Mouse (Mus musculus) intestine, postnatal 0 days (tissue): ENCODE measurements around the gene Tbpl1. TPM values are rescaled to one million over a fixed set of nuclear protein-coding genes. Genes with fewer than 3 reads are reported as not detected.

Source experiments
- ATAC-seq: fragments of 200-750 bp; cut with Nextera tagmentation; 2 replicates; pipeline ENCODE4 v1.8.0; 2017; ENCODE audit warnings: mild to moderate bottlenecking, moderate TSS enrichment, moderate library complexity
- H3K27ac ChIP-seq: fragments of 300-500 bp; sonication (generic); 2 replicates; pipeline ENCODE4 v1.5.1; 2014; ENCODE audit warnings: mild to moderate bottlenecking, low read depth, low read length, moderate library complexity
- H3K27me3 ChIP-seq: fragments of 300-500 bp; sonication (generic); replicated peaks from 2 replicates; pipeline ENCODE4 v1.6.1; 2014; ENCODE audit warnings: low read length, mixed read lengths; ENCODE audit not compliant: control insufficient read depth, insufficient read depth
- H3K36me3 ChIP-seq: fragments of 300-500 bp; sonication (generic); 2 replicates; pipeline ENCODE4 v1.6.1; 2014; ENCODE audit warnings: mild to moderate bottlenecking, moderate library complexity; ENCODE audit not compliant: control insufficient read depth, insufficient read depth
- H3K4me1 ChIP-seq: fragments of 300-500 bp; sonication (generic); replicated peaks from 2 replicates; pipeline ENCODE4 v1.6.1; 2014; ENCODE audit warnings: antibody characterized with exemption, low read length, mixed read lengths; ENCODE audit not compliant: control insufficient read depth, insufficient read depth
- H3K4me2 ChIP-seq: fragments of 300-500 bp; sonication (generic); replicated peaks from 2 replicates; pipeline ENCODE4 v1.6.1; 2014; ENCODE audit warnings: low read depth, mild to moderate bottlenecking, moderate library complexity
- H3K4me3 ChIP-seq: fragments of 300-500 bp; sonication (generic); 2 replicates; pipeline ENCODE4 v1.5.1; 2014; ENCODE audit warnings: low read depth, low read length
- H3K9ac ChIP-seq: fragments of 300-500 bp; sonication (generic); 2 replicates; pipeline ENCODE4 v1.6.1; 2014; ENCODE audit warnings: mild to moderate bottlenecking, low read depth, low read length
- H3K9me3 ChIP-seq: fragments of 300-500 bp; sonication (generic); 2 replicates; pipeline ENCODE4 v1.6.1; 2016; ENCODE audit warnings: mixed run types; ENCODE audit not compliant: control insufficient read depth
- CTCF ChIP-seq: sonication (generic); IDR thresholded peaks from 2 replicates; pipeline ENCODE4 v1.5.1; 2016; ENCODE audit warnings: low read depth, mild to moderate bottlenecking, control low read depth, antibody characterized with exemption, moderate library complexity
- WGBS: fragments of 180-500 bp; shearing (Covaris S2); extraction: QIAGEN DNeasy Blood & Tissue Kit; methylation state at CpG from one replicate; pipeline ENCODE4 v1.1.7; 2014; 5-methylcytosine and 5-hydroxymethylcytosine counted together
- polyA plus RNA-seq: library from polyadenylated mRNA; unstranded; fragments of >200 nt; fragmentation: Nextera tagmentation; extraction: Ambion mirVana; gene quantifications from 2 replicates; pipeline ENCODE4 v1.2.1, GENCODE M21; 2015

The Tbpl1 gene
- 36.2 and 37.0 TPM in 2 replicates for polyA plus RNA-seq

DNA sequence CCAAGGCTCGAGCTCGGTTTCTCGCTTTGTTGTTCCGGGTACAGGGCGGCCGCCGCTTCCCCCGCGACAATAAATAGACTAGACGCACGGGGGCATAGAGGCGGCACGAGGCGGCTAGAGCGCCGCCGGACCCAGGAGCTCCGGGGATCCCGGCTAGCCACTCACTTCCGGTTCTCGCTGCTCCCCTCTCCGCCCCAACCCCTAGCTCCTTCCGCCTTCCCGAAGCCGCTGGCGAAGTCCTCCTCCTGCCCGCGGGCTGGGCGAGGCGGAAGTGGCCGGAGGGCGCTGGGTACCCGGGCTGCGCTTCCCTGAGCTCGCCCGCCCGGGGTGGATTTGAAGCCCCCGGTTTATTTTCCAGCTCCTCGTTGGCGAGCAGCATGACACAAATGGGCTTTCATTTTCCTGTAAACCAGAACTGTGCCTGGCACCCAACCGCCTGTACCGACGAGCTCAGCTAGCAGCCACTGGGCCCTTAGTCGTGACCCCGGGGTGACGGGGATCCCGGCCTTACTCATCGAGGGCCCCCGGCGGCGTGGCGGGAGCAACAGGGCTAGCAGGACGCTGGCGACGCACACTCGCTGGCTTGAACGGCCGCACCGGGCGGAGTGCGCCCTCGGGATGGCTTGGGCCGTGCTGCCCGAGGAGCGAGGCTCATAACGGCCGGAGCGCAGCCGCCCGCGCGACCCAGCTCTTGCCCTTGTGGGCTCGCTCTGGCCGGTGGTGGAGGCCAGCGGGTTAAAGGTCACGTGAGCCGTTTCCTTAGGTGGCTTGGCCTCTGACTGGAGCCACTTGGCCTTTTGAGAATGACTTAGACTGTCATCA, at the start of gene Tbpl1:
TSS of gene Tbpl1 (minus strand) at position 667 of the 822 bp plus-strand sequence.
- H3K4me2 ChIP-seq: peak within 1 kb of the TSS; percentile 77
- H3K9me3 ChIP-seq: no peaks in the 10 kb centered on the region
- H3K9ac ChIP-seq: peak within 1 kb of the TSS; percentile 80
- peak; percentile 99 for ATAC-seq
- H3K27me3 ChIP-seq: no peaks in the 10 kb centered on the region
- WGBS: under 1% methylated on average over 75 of the region's 77 CpGs
- peak within 1 kb of the TSS; percentile 99 for H3K4me3 ChIP-seq
- TF ChIP-seq CTCF: peak; percentile 49
- H3K4me1 ChIP-seq: peaks cover 5% of the 10 kb centered on the region; the same call in 1 of the 2 replicates
- no peaks in the 10 kb centered on the region for H3K36me3 ChIP-seq
- H3K27ac ChIP-seq: peak within 1 kb of the TSS; percentile 83

DNA sequence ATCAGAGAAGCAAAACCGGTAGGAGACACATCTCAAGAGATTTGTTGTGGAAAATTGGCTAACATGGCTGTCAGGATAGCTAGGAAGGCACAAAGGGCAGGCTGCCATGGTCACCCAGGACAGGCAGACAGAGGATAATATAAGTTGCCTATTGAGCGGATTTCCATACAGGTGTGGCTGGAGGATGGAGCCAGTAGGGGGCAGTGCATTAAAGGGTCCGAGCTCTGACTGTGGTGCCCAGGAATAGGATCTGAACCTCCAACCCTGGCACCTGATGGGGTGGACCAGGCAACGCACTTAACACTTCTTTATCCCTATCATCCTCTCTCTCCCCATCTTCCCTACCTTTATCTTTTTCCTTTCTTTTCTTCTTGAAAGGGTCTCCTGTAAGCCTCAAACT, 49.7 kb upstream of the Tbpl1 start:
- Histone ChIP-seq H3K36me3 (no peaks in the 10 kb centered on the region), H3K4me3 (no peak overlapping the region), H3K4me1 (no peaks in the 10 kb centered on the region), H3K4me2 (no peak overlapping the region), H3K9ac (no peak overlapping the region), H3K9me3 (no peaks in the 10 kb centered on the region), H3K27me3 (no peaks in the 10 kb centered on the region), H3K27ac (no peak overlapping the region)
- ATAC-seq: no peak
- 33% methylated on average over 4 of the region's 4 CpGs for WGBS
- peak; percentile 59 for TF ChIP-seq CTCF

DNA sequence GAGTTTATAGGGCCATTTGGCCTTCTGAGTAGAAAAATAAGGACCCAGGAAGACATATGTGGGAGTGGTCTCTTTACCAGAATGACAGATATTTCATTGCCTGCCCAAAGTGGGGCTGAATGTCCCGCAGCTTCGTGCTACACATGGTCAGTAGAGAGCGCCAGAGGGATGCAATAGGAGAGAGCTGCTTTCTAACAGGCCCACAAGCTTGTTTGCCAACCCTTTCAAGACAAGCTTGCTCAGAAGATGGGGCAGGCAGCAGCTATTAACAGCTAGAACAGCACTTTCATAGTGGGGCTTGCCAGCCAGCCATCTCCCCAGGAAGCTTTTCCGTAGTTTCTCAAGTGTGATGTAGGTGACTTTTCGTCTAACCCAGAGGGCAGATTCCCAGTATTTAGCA, 46.2 kb upstream of the Tbpl1 start:
- WGBS: 10% methylated on average over 5 of the region's 5 CpGs
- Histone ChIP-seq H3K4me3 (no peak overlapping the region), H3K36me3 (no peaks in the 10 kb centered on the region), H3K4me1 (no peaks in the 10 kb centered on the region), H3K9me3 (no peaks in the 10 kb centered on the region), H3K27ac (no peak overlapping the region), H3K9ac (no peak overlapping the region), H3K27me3 (no peaks in the 10 kb centered on the region), H3K4me2 (no peak overlapping the region)
- TF ChIP-seq CTCF: peak; percentile 78
- ATAC-seq: no peak

DNA sequence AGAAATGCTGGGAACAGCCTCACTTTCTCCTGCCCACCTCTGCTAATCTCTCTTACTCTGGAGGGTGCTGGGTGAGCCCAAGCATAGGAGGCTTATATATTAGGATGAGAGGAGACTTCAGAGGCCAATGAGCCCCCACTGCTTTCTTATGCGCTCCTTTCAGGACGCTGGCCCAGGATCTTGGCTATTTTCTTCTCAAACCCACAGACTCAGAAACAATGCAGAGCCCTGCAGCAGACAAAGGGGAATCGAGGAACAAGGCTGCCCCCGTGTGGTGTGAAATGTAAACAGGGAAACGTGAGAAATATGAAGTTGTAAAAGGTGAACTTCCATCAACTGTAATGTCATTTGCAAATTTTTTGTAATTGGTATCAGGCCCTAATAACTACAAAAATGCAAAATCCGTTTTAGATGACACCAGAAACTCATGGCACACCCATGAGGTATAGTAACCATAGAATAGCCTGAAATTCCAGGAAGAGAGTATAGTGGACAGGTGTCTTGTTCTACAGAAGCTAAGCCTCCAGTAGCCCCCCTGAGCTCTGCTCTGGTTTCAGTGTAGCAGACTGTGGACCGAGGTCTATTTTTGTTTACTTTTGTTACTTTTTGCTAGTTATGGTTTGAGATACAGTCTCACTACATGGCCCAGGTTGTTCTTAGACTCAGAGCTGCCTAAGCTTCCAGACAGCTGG, 44.4 kb upstream of the Tbpl1 start:
- no peak for ATAC-seq
- WGBS: 16% methylated on average over 7 of the region's 7 CpGs
- H3K9ac ChIP-seq: no peak overlapping the region
- TF ChIP-seq CTCF: peak; percentile 69
- H3K27me3 ChIP-seq: no peaks in the 10 kb centered on the region
- H3K4me1 ChIP-seq: no peaks in the 10 kb centered on the region
- H3K9me3 ChIP-seq: no peaks in the 10 kb centered on the region
- no peaks in the 10 kb centered on the region for H3K36me3 ChIP-seq
- H3K4me2 ChIP-seq: no peak overlapping the region
- H3K27ac ChIP-seq: no peak overlapping the region
- no peak overlapping the region for H3K4me3 ChIP-seq

DNA sequence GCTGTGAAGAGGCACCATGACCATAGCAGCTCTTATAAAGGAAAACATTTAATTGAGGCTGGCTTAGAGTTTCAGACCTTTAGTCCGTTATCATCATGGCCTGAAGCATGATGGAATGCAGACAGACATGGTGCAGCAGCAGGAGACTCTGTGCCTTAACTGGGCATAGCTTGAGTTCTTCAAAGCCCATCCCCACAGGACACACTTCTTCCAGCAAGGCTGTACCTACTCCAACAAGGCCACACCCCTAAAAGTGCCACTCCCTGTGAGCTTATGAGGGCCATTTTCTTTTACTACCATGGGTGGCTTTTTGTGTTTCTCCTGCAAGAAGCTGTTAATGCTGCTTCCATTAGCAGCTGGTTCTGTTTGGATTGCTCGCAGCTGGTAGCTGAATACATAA, 43.7 kb upstream of the Tbpl1 start:
- no peaks in the 10 kb centered on the region for H3K9me3 ChIP-seq
- H3K27ac ChIP-seq: no peak overlapping the region
- ATAC-seq: no peak
- no peak for TF ChIP-seq CTCF
- H3K36me3 ChIP-seq: no peaks in the 10 kb centered on the region
- H3K4me2 ChIP-seq: no peak overlapping the region
- H3K4me3 ChIP-seq: no peak overlapping the region
- no peak overlapping the region for H3K9ac ChIP-seq
- WGBS: 76% methylated on average over 2 of the region's 2 CpGs
- no peaks in the 10 kb centered on the region for H3K4me1 ChIP-seq
- no peaks in the 10 kb centered on the region for H3K27me3 ChIP-seq

DNA sequence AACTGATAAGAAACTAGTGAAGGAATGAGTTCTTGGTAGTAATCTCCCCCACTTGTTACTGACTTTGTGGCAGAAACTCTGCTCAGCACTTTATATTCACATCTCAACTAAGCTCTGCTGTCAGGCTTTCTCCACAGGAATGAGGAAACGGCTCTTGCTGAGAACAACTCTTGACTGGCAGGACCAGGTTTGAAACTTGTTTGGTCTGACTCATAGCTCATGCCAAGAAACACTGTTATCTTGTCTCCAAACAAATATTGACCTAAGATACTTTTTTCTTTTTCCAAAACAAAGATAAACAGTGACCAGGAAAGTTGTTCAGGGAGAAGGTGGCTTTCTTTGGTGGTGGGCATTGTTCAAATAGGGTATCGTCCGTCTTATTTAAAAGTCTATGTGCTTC, 42.9 kb upstream of the Tbpl1 start:
- no peak overlapping the region for H3K4me2 ChIP-seq
- no peak overlapping the region for H3K4me3 ChIP-seq
- ATAC-seq: no peak
- no peak overlapping the region for H3K27ac ChIP-seq
- TF ChIP-seq CTCF: no peak
- no peak overlapping the region for H3K9ac ChIP-seq
- H3K9me3 ChIP-seq: no peaks in the 10 kb centered on the region
- no peaks in the 10 kb centered on the region for H3K4me1 ChIP-seq
- no peaks in the 10 kb centered on the region for H3K36me3 ChIP-seq
- no peaks in the 10 kb centered on the region for H3K27me3 ChIP-seq
- WGBS: 57% methylated on average over 3 of the region's 3 CpGs
